Mouse (Mus musculus): Measurements from ENCODE around the gene Mon1b. TPM values are rescaled to one million over a fixed set of nuclear protein-coding genes. Genes with fewer than 3 reads are reported as not detected.
A peak's percentile ranks its signal among the peaks of the same experiment; 100 is the strongest.

Mon1b gene
- polyA plus RNA-seq, 1 experiment = 8.8 TPM

DNA sequence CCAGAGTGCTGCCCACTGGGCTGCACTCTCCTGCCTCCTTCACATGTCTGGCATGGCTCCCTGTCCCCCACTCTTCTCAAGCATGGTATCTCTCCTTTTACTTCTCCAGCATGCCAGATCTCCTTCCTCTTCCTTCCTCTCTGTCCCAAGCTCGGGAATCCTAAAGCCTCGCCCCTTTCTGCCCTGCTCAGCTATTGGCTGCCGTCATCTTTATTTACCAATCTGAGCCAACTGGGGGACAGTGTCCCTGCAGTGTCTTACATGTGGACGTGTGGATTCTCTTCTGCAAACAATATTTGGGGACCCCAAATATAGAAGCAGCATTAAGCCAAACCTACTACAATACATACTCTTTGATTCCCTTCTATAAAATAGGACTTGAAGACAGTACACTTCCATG, 17.8 kb downstream of the Mon1b start:
- Histone ChIP-seq H3K27ac (ENCODE audit: insufficient read depth, low read length) (no peak overlapping the region), H3K9ac (ENCODE audit: low read depth, poor library complexity, severe bottlenecking) (no peak overlapping the region), H3K36me3 (ENCODE audit: control insufficient read depth, insufficient read depth, low read length, poor library complexity, severe bottlenecking) (no peaks in the 10 kb centered on the region), H3K4me1 (ENCODE audit: control insufficient read depth, insufficient read depth, low read length) (no peaks in the 10 kb centered on the region), H3K4me3 (ENCODE audit: low read depth, low read length) (no peak overlapping the region), H3K9me3 (replicated peaks; ENCODE audit: control insufficient read depth, insufficient read depth, low read length, poor library complexity, severe bottlenecking) (no peaks in the 10 kb centered on the region), H3K27me3 (ENCODE audit: control insufficient read depth, insufficient read depth, low read length, poor library complexity, severe bottlenecking) (no peaks in the 10 kb centered on the region; the same call in 1 of the 2 replicates)
- TF ChIP-seq POLR2A (IDR thresholded peaks at IDR 0.05; ENCODE audit: insufficient read depth, low read length) = no peak

DNA sequence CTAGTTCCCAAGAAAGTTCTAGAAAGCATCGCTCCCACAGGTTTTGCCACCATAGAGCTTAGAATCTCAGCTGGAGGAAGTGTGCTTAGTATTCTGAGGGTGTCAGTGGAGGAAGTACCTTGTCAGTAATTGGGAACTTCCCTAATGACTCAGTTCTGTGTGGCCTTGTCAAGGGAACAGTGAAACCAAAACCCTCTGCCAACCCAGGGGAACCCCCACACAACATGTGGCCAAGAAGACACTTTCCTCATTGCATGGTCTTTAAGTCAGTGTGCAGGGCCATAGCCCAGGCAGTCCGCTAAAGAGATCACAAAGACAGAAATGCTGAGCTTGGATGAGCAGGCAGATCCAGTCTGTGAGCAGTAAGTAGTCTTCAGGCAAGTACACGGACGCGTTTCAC, 20.8 kb downstream of the Mon1b start:
- H3K4me3 ChIP-seq (ENCODE audit: low read depth, low read length) = no peak overlapping the region
- H3K4me1 ChIP-seq (ENCODE audit: control insufficient read depth, insufficient read depth, low read length) = no peaks in the 10 kb centered on the region
- H3K27ac ChIP-seq (ENCODE audit: insufficient read depth, low read length) = no peak overlapping the region
- no peaks in the 10 kb centered on the region for H3K36me3 ChIP-seq (ENCODE audit: control insufficient read depth, insufficient read depth, low read length, poor library complexity, severe bottlenecking)
- no peaks in the 10 kb centered on the region; the same call in 1 of the 2 replicates for H3K27me3 ChIP-seq (ENCODE audit: control insufficient read depth, insufficient read depth, low read length, poor library complexity, severe bottlenecking)
- no peaks in the 10 kb centered on the region for H3K9me3 ChIP-seq (replicated peaks; ENCODE audit: control insufficient read depth, insufficient read depth, low read length, poor library complexity, severe bottlenecking)
- H3K9ac ChIP-seq (ENCODE audit: low read depth, poor library complexity, severe bottlenecking) = no peak overlapping the region
- TF ChIP-seq EP300 (IDR thresholded peaks at IDR 0.05; ENCODE audit: insufficient read depth, low read depth, low read length) (no peak), POLR2A (IDR thresholded peaks at IDR 0.05; ENCODE audit: insufficient read depth, low read length) (no peak), CTCF (IDR thresholded peaks at IDR 0.05; ENCODE audit: low read depth, low read length) (no peak)

DNA sequence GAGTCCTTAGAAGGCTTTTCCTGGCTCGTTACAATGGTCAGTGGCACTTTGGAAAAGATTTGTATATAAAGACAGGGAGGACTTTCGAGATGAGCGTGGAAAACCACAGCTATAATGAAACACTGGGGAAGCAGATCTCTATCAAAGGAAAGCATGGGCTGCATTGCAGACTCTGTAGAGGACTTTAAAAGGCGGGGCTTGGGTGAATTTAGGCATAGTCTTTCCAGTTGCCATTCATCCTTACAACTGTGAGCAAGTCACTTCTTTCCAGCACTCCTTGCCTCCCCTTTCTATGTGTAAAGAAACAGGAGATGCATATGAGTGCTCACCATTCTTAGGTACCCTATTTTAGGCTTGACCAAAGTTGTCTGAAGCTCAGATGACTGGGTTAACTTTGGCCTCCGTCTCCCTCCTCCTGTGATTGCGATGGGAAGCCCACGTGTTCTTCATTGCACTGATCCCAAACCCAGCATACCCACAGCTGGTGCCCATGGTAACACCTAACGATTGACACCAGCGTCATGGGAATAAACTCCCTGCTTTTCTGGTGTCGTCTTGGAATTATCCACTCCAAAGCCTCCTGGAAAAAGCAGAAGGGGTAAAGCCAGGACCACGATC, 21.4 kb downstream of the Mon1b start:
- TF ChIP-seq EP300 (IDR thresholded peaks at IDR 0.05; ENCODE audit: insufficient read depth, low read depth, low read length) (no peak), POLR2A (IDR thresholded peaks at IDR 0.05; ENCODE audit: insufficient read depth, low read length) (no peak), CTCF (IDR thresholded peaks at IDR 0.05; ENCODE audit: low read depth, low read length) (no peak)
- H3K36me3 ChIP-seq (ENCODE audit: control insufficient read depth, insufficient read depth, low read length, poor library complexity, severe bottlenecking) = no peaks in the 10 kb centered on the region
- H3K27ac ChIP-seq (ENCODE audit: insufficient read depth, low read length) = no peak overlapping the region

DNA sequence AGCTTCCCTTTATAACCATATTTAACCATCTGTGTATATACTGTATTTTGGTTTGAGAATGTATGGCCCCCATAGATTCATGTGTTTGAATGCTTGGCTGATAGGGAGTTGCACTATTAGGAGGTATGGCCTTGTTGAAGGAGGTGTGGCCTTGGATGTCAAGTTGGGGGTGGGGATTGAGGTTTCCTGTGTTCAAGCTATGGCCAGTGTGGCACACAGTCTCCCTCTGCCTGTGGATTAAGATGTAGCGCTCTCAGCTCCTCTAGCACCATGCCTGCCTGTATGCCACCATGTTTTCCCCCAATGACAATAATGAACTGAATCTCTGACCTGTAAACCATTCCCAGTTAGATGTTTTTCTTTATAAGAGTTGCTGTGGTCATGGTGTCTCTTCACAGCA, 24.7 kb downstream of the Mon1b start:
- Histone ChIP-seq H3K4me3 (ENCODE audit: low read depth, low read length) (no peak overlapping the region), H3K9me3 (replicated peaks; ENCODE audit: control insufficient read depth, insufficient read depth, low read length, poor library complexity, severe bottlenecking) (no peaks in the 10 kb centered on the region), H3K4me1 (ENCODE audit: control insufficient read depth, insufficient read depth, low read length) (no peaks in the 10 kb centered on the region), H3K27ac (ENCODE audit: insufficient read depth, low read length) (no peak overlapping the region), H3K27me3 (ENCODE audit: control insufficient read depth, insufficient read depth, low read length, poor library complexity, severe bottlenecking) (no peaks in the 10 kb centered on the region; the same call in 1 of the 2 replicates), H3K36me3 (ENCODE audit: control insufficient read depth, insufficient read depth, low read length, poor library complexity, severe bottlenecking) (no peaks in the 10 kb centered on the region), H3K9ac (ENCODE audit: low read depth, poor library complexity, severe bottlenecking) (no peak overlapping the region)
- TF ChIP-seq CTCF (IDR thresholded peaks at IDR 0.05; ENCODE audit: low read depth, low read length) (no peak), POLR2A (IDR thresholded peaks at IDR 0.05; ENCODE audit: insufficient read depth, low read length) (no peak), EP300 (IDR thresholded peaks at IDR 0.05; ENCODE audit: insufficient read depth, low read depth, low read length) (no peak)

More for the DNA sequence above, 21.4 kb downstream of the Mon1b start:
- Histone ChIP-seq H3K9me3 (replicated peaks; ENCODE audit: control insufficient read depth, insufficient read depth, low read length, poor library complexity, severe bottlenecking) (no peaks in the 10 kb centered on the region), H3K4me3 (ENCODE audit: low read depth, low read length) (no peak overlapping the region), H3K4me1 (ENCODE audit: control insufficient read depth, insufficient read depth, low read length) (no peaks in the 10 kb centered on the region), H3K27me3 (ENCODE audit: control insufficient read depth, insufficient read depth, low read length, poor library complexity, severe bottlenecking) (no peaks in the 10 kb centered on the region; the same call in 1 of the 2 replicates), H3K9ac (ENCODE audit: low read depth, poor library complexity, severe bottlenecking) (no peak overlapping the region)

DNA sequence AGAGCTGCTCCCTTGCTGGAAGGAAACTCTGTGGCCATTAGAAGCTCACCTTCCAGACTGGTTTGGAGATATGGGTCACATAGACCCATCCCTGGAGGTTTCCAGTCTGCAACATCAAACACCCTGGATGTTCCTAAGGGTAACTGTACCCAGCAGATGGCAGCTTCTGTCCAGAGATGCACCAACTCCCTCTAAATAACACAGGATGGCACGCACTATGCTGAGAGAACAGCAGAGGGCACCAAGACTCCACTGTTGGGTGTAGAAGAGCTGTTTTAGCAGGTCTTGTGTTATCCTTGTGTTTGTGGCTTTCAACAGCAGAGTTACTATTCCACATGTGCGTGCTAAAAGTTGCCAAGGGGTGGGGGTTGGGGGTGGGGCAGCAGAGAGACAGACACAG, 29.2 kb downstream of the Mon1b start:
- Histone ChIP-seq H3K27ac (ENCODE audit: insufficient read depth, low read length) (no peak overlapping the region), H3K4me1 (ENCODE audit: control insufficient read depth, insufficient read depth, low read length) (no peaks in the 10 kb centered on the region), H3K4me3 (ENCODE audit: low read depth, low read length) (no peak overlapping the region), H3K27me3 (ENCODE audit: control insufficient read depth, insufficient read depth, low read length, poor library complexity, severe bottlenecking) (no peaks in the 10 kb centered on the region), H3K9ac (ENCODE audit: low read depth, poor library complexity, severe bottlenecking) (no peak overlapping the region), H3K36me3 (ENCODE audit: control insufficient read depth, insufficient read depth, low read length, poor library complexity, severe bottlenecking) (no peaks in the 10 kb centered on the region), H3K9me3 (replicated peaks; ENCODE audit: control insufficient read depth, insufficient read depth, low read length, poor library complexity, severe bottlenecking) (no peaks in the 10 kb centered on the region)
- TF ChIP-seq CTCF (IDR thresholded peaks at IDR 0.05; ENCODE audit: low read depth, low read length) (peak; percentile 66), EP300 (IDR thresholded peaks at IDR 0.05; ENCODE audit: insufficient read depth, low read depth, low read length) (no peak)

DNA sequence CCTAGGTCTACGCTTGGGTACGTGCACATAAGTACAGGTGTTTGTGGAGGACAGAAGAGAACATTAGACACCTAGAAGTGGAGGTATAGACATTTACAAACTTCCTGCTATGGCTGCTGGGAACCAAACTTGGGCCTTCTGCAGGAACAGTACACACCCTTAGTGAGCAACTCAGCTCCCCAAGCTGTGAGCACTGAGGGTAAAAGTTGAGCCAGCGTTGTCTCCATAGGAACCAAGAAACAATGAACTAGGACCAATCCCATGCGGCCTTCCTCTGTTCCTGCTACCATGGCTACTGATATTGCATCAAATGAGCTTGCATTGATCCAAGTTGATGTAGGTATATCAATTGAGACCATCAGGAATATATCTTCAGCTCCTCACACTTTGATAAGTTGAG, 29.6 kb downstream of the Mon1b start:
- no peak for TF ChIP-seq EP300 (IDR thresholded peaks at IDR 0.05; ENCODE audit: insufficient read depth, low read depth, low read length)
- H3K9me3 ChIP-seq (replicated peaks; ENCODE audit: control insufficient read depth, insufficient read depth, low read length, poor library complexity, severe bottlenecking) = no peaks in the 10 kb centered on the region
- H3K4me3 ChIP-seq (ENCODE audit: low read depth, low read length) = no peak overlapping the region
- H3K36me3 ChIP-seq (ENCODE audit: control insufficient read depth, insufficient read depth, low read length, poor library complexity, severe bottlenecking) = no peaks in the 10 kb centered on the region
- H3K27ac ChIP-seq (ENCODE audit: insufficient read depth, low read length) = no peak overlapping the region
- no peaks in the 10 kb centered on the region for H3K4me1 ChIP-seq (ENCODE audit: control insufficient read depth, insufficient read depth, low read length)
- H3K27me3 ChIP-seq (ENCODE audit: control insufficient read depth, insufficient read depth, low read length, poor library complexity, severe bottlenecking) = no peaks in the 10 kb centered on the region
- H3K9ac ChIP-seq (ENCODE audit: low read depth, poor library complexity, severe bottlenecking) = no peak overlapping the region
